Mouse (Mus musculus) ES-Bruce4 (cell line): ENCODE measurements at regions not wholly inside any gene's neighbourhood (a gene's known extent, or its start where the extent isn't known, plus 50 kb on each side); places are given as distances from the start of the nearest gene placed in this dataset.

Source experiments
- H3K27ac ChIP-seq: 2 replicates; pipeline ENCODE4 v1.5.1; 2012; ENCODE audit warnings: low read length, inconsistent platforms; ENCODE audit not compliant: insufficient read depth
- H3K27me3 ChIP-seq: 2 replicates; pipeline ENCODE4 v1.6.1; 2012; ENCODE audit warnings: mild to moderate bottlenecking, low read length, inconsistent platforms; ENCODE audit not compliant: control insufficient read depth, poor library complexity, insufficient read depth, severe bottlenecking
- H3K36me3 ChIP-seq: 2 replicates; pipeline ENCODE4 v1.6.1; 2012; ENCODE audit warnings: inconsistent platforms, mild to moderate bottlenecking, low read length, moderate library complexity; ENCODE audit not compliant: control insufficient read depth, poor library complexity, insufficient read depth, severe bottlenecking
- H3K4me1 ChIP-seq: one replicate; pipeline ENCODE4 v1.8.1; 2011; ENCODE audit warnings: low read length; ENCODE audit not compliant: control insufficient read depth, insufficient read depth
- H3K4me3 ChIP-seq: 2 replicates; pipeline ENCODE4 v1.5.1; 2011; ENCODE audit warnings: low read depth, mild to moderate bottlenecking, low read length
- H3K9ac ChIP-seq: 2 replicates; pipeline ENCODE4 v1.6.1; 2012; ENCODE audit warnings: low read depth, mild to moderate bottlenecking, inconsistent platforms; ENCODE audit not compliant: poor library complexity, severe bottlenecking
- H3K9me3 ChIP-seq: replicated peaks from 2 replicates; pipeline ENCODE4 v1.6.1; 2012; ENCODE audit warnings: mild to moderate bottlenecking, low read length, inconsistent platforms; ENCODE audit not compliant: control insufficient read depth, poor library complexity, insufficient read depth, severe bottlenecking
- CTCF ChIP-seq: IDR thresholded peaks from one replicate; pipeline ENCODE4 v1.8.1; 2011; ENCODE audit warnings: low read depth, low read length
- EP300 ChIP-seq: IDR thresholded peaks from 2 replicates; pipeline ENCODE4 v1.6.1; 2011; ENCODE audit warnings: low read depth, low read length; ENCODE audit not compliant: insufficient read depth
- POLR2A ChIP-seq: IDR thresholded peaks from one replicate; pipeline ENCODE4 v1.8.1; 2011; ENCODE audit warnings: low read length; ENCODE audit not compliant: insufficient read depth

DNA sequence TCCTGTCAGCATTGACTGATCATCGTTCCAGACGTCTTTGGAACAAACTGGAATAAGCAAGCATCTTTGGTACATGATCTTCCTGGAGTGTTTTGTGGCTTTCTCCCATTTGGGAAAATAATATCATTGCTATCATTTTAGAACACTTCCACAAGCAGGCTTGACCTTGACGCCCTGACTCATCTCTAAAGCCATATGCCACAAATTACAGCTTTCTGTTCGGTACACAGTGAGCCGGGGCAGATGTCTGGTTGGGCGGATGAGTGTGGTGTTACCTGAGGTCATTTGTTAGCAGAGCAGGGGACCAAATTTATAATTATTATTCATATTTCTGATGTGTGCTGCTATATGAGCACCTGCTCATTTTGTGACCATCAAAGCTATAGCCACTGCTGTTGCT lies 83.3 kb upstream of the Pmfbp1 start:
- no peak overlapping the region for H3K4me3 ChIP-seq
- H3K27ac ChIP-seq = no peak overlapping the region
- H3K27me3 ChIP-seq = no peaks in the 10 kb centered on the region; the same call in 1 of the 2 replicates
- no peaks in the 10 kb centered on the region for H3K36me3 ChIP-seq
- H3K9ac ChIP-seq = no peak overlapping the region
- H3K4me1 ChIP-seq = no peaks in the 10 kb centered on the region
- no peak for TF ChIP-seq EP300
- no peak for TF ChIP-seq CTCF
- no peaks in the 10 kb centered on the region for H3K9me3 ChIP-seq

DNA sequence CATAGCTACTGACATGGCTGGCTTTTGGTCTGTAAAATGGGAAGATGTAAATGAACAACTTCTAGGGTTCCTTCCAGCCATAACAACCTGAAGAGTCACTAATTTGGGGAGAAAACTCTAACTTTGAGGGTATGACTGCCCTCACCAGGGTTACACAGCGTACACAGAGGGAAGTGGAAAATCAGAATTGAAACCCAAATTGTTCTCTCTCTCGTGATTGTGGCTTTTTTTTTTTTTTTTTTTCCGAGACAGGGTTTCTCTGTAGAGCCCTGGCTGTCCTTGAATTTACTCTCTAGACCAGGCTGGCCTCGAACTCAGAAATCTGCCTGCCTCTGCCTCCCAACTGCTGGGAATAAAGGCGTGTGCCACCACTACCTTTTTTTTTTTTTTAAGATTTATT lies 80.4 kb upstream of the Pmfbp1 start:
- Histone ChIP-seq H3K9me3 (no peaks in the 10 kb centered on the region), H3K9ac (0 out of 2 replicates have a peak overlapping the region, but pooled peaks have one; percentile 10), H3K4me3 (no peak overlapping the region), H3K27ac (no peak overlapping the region), H3K27me3 (peaks cover 2% of the 10 kb centered on the region; the same call in 1 of the 2 replicates), H3K4me1 (no peaks in the 10 kb centered on the region), H3K36me3 (no peaks in the 10 kb centered on the region)
- TF ChIP-seq CTCF = no peak

GRCm38 (mm10) chr8:109415315-109415714 lies 78.5 kb upstream of the Pmfbp1 start:
- H3K4me1 ChIP-seq = no peaks in the 10 kb centered on the region
- no peak overlapping the region for H3K9ac ChIP-seq
- no peaks in the 10 kb centered on the region for H3K9me3 ChIP-seq
- H3K27me3 ChIP-seq = 0 out of 2 replicates have a peak, but pooled peaks cover 2% of the 10 kb centered on the region
- TF ChIP-seq EP300 (no peak), CTCF (no peak), POLR2A (no peak)
- H3K27ac ChIP-seq = no peak overlapping the region
- no peaks in the 10 kb centered on the region for H3K36me3 ChIP-seq
- H3K4me3 ChIP-seq = no peak overlapping the region

GRCm38 (mm10) chr8:109415906-109416305 lies 77.9 kb upstream of the Pmfbp1 start:
- Histone ChIP-seq H3K36me3 (no peaks in the 10 kb centered on the region), H3K27ac (no peak overlapping the region), H3K27me3 (0 out of 2 replicates have a peak, but pooled peaks cover 2% of the 10 kb centered on the region), H3K4me3 (no peak overlapping the region), H3K9ac (no peak overlapping the region), H3K9me3 (no peaks in the 10 kb centered on the region), H3K4me1 (no peaks in the 10 kb centered on the region)
- TF ChIP-seq EP300 = no peak
- no peak for TF ChIP-seq CTCF
- TF ChIP-seq POLR2A = no peak

GRCm38 (mm10) chr8:109416327-109417100 lies 77.3 kb upstream of the Pmfbp1 start:
- Histone ChIP-seq H3K36me3 (no peaks in the 10 kb centered on the region), H3K9ac (no peak overlapping the region), H3K4me1 (no peaks in the 10 kb centered on the region), H3K4me3 (no peak overlapping the region), H3K27ac (no peak overlapping the region), H3K27me3 (0 out of 2 replicates have a peak, but pooled peaks cover 2% of the 10 kb centered on the region), H3K9me3 (no peaks in the 10 kb centered on the region)
- TF ChIP-seq EP300 (no peak), POLR2A (no peak), CTCF (no peak)

DNA sequence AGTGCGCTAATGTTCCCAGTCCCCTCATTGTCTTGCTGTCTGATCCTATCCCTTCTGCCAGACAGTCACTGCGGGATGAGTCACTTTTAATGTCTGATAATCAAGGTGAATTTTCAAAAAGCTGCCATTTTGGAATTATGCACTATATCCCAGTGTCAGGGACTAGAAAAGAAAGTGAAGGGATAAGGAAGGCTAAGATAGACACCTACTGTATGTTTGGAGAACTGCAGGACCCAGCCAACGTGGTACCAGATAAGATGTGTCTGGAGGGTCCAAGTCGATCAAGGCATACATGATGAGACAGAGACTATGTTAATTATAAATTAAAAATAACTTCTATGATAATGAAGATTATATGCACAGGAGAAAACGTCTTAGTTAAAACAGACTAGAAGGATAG lies 76.6 kb upstream of the Pmfbp1 start:
- no peak for TF ChIP-seq EP300
- no peak for TF ChIP-seq CTCF
- TF ChIP-seq POLR2A = no peak
- Histone ChIP-seq H3K36me3 (no peaks in the 10 kb centered on the region), H3K27ac (no peak overlapping the region), H3K27me3 (0 out of 2 replicates have a peak, but pooled peaks cover 2% of the 10 kb centered on the region), H3K9ac (no peak overlapping the region), H3K4me1 (no peaks in the 10 kb centered on the region), H3K9me3 (no peaks in the 10 kb centered on the region), H3K4me3 (no peak overlapping the region)
